Mouse (Mus musculus): ENCODE measurements around the gene Lhx2. TPM values are rescaled to one million over a fixed set of nuclear protein-coding genes. Genes with fewer than 3 reads are reported as not detected.

Gene Lhx2
- total RNA-seq, 1 experiment from 2014 or later, result not detected

DNA sequence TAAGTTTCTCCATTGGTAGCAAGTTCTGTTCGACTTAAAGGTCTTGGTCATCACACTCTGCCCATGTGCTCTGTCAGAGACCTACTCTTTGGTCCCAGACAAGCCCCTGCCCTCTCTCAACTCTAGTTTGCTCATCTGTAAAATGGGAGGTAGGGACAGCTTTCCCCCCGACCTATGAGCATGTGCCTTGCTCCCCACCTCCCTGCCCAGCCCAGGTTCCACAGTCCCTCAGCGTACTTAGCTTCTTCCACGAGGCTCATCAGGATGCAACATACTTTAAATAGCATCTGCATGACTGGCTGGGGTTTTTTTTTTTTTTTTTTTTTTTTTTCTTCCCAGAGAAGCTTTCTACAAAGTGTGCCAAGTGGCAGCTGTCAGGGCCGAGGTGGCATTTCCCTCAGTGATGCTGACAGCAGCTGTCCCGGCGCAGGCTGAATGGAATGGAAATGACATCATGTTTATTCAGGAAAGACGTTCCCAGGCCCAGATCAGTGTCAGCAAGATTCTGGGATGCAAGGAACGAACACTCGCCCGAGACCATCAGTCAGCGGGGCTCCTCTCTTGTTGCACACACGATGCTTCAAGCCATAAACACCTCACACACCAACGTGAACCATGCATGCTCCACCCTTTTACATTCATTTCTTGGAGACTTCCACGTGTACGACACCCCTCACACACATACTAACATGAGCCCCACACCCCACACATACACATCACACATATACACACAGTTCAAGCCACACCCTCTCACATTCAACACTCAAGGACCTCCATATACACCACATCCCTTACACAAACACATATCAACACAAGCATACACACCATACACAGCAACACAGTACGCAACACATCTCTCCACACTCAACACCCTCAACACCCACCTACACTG is 56.1 kb downstream of the Lhx2 start:
- ATAC-seq (ENCODE audit: extremely low read depth, insufficient number of reproducible peaks, low FRiP score, poor library complexity, severe bottlenecking), result no peak

GRCm38 (mm10) chr2:38395869-38396236 is 56.8 kb downstream of the Lhx2 start:
- ATAC-seq (ENCODE audit: extremely low read depth, insufficient number of reproducible peaks, low FRiP score, poor library complexity, severe bottlenecking), result no peak

- no peak for ATAC-seq (ENCODE audit: extremely low read depth, insufficient number of reproducible peaks, low FRiP score, poor library complexity, severe bottlenecking)
These were observed 58.2 kb downstream of the Lhx2 start for GRCm38 (mm10) chr2:38397306-38397705.

DNA sequence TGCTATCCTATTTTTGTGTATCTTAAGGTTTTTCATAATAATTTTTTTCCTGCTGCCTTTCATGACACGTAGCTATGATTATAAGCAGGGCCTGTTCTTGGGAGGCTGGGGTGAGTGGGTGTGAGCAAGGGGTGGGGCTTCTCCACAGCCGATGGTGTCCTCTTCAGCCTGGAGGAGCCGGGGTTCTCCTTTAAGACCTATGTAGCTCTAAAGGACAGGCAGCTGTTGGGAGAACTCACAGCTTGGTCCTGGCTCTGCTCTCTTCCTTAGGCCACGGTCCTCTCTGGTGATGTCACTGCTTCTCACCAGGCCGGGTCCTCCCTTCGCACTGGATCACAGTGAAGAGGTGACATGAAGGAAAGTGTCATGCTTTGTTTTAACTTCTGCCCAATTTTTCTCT is 58.8 kb downstream of the Lhx2 start:
- no peak for ATAC-seq (ENCODE audit: extremely low read depth, insufficient number of reproducible peaks, low FRiP score, poor library complexity, severe bottlenecking)

- ATAC-seq (ENCODE audit: extremely low read depth, insufficient number of reproducible peaks, low FRiP score, poor library complexity, severe bottlenecking), result no peak
These were observed 63.5 kb downstream of the Lhx2 start for GRCm38 (mm10) chr2:38402611-38403010.

DNA sequence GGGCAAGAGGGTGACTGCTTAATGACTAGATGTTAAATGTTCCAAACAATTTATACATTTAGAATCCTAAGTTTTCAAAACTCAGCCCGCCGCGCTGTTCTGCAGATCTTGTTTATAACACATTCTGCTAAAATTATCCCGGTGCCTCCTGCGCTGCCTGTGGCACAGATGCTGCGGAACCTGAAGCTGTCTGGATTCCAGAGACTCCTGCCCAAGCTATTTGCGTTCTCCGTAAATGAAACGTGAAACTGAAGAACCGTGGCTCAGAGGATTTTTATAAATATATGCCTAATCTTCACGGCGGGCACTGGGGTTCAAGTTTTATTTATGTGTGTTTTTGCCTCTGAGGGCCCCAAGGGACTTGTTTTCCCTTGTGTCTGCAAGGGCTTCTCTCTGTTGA is 64.2 kb downstream of the Lhx2 start:
- ATAC-seq (ENCODE audit: extremely low read depth, insufficient number of reproducible peaks, low FRiP score, poor library complexity, severe bottlenecking), result no peak

- no peak for ATAC-seq (ENCODE audit: extremely low read depth, insufficient number of reproducible peaks, low FRiP score, poor library complexity, severe bottlenecking)
These were observed 65.0 kb downstream of the Lhx2 start for GRCm38 (mm10) chr2:38404007-38404596.

DNA sequence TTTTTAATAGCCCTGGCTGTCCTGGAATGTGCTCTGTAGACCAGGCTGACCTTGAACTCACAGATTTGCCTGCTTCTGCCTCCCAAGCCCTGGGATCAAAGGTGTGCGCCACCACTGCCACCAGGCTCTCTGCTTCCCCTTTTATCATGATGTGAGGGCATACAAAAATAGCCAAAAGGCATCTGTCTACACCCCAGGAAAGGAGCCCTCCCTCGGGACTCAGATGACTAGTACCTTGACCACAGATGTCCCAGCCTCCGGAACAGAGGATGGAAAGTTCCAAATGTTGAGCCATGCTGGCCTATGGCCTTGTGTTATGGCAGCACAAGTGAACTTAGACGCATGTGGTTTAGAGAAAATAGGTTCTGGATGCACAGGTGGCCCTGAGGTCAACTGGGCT is 66.3 kb downstream of the Lhx2 start:
- no peak for ATAC-seq (ENCODE audit: extremely low read depth, insufficient number of reproducible peaks, low FRiP score, poor library complexity, severe bottlenecking)

DNA sequence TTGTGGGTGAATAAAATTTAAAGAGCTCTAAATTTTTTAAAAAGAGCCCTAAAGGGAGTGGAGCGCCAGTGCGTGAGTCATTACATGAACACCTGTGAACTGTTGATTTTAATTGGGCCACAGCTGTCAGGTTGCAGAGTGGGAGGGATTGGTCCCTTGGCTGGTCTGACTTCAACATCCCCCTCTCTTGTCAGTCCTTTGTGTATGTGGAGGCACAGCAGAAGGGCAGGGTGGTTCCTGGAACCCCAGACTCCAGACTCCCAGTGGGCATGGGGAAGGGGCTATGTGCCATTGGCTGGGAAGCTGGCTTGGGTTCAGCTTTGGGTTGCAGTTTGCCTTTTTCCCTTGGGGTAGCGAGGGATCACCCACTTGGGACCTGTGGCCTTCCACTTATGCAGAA is 70.2 kb downstream of the Lhx2 start:
- ATAC-seq (ENCODE audit: extremely low read depth, insufficient number of reproducible peaks, low FRiP score, poor library complexity, severe bottlenecking), result no peak

DNA sequence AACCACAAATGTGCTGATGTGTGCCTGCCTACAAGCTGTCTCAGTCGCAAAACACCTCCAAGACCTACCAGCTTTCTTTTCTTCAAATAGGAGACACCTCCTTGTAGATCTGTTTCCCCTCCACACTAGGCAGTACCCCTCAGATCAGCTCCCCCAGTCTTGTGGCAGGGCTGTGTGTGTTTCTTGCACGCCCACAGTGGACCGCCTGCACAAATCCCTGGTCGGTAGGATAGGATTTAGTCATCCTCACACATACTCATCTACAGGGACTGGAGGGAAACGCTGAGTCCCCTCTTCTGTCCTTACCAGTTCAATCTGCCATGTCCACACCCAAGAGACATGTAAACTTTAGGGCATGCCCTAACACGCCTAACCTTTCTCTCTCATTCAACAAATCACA is 71.1 kb downstream of the Lhx2 start:
- no peak for ATAC-seq (ENCODE audit: extremely low read depth, insufficient number of reproducible peaks, low FRiP score, poor library complexity, severe bottlenecking)

- ATAC-seq (ENCODE audit: extremely low read depth, insufficient number of reproducible peaks, low FRiP score, poor library complexity, severe bottlenecking), result no peak
These were observed 73.6 kb downstream of the Lhx2 start for GRCm38 (mm10) chr2:38412599-38413177.

DNA sequence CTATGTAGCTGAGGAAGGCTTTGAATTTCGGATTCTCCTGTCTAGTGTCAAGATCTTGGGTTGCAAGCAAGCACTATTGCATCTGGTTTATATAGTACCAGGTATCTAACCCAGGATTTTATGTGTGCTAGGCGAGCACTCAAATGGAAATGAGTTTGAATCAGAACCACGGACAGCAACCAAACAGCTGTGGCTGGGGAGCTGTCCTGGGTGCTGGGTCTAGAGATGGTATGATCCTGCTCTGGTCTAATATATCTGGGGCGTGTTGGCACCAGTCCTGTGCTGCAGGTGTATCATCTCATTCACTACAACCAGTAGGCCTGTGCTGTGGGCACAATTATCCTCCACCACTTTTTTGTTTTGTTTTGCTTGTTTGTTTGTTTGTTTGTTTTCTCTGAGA is 78.9 kb downstream of the Lhx2 start:
- no peak for ATAC-seq (ENCODE audit: extremely low read depth, insufficient number of reproducible peaks, low FRiP score, poor library complexity, severe bottlenecking)

Other genes with a start within 250 kb of the Lhx2 start
- gene Dennd1a, start 51.9 kb upstream of the Lhx2 start, total RNA-seq (2017), result 23.1 and 35.3 TPM in 2 replicates
- 4.9 and 7.0 TPM in 2 replicates for gene Nek6, start 172.4 kb downstream of the Lhx2 start, total RNA-seq (2017)

All from neutrophil, adult 5-6 weeks (primary cell).